Mouse (Mus musculus): ENCODE measurements around the gene Carns1. TPM values are rescaled to one million over a fixed set of nuclear protein-coding genes. Genes with fewer than 3 reads are reported as not detected.

Gene Carns1
- polyA plus RNA-seq, 1 experiment from 2014 or later: 6.0 TPM

DNA sequence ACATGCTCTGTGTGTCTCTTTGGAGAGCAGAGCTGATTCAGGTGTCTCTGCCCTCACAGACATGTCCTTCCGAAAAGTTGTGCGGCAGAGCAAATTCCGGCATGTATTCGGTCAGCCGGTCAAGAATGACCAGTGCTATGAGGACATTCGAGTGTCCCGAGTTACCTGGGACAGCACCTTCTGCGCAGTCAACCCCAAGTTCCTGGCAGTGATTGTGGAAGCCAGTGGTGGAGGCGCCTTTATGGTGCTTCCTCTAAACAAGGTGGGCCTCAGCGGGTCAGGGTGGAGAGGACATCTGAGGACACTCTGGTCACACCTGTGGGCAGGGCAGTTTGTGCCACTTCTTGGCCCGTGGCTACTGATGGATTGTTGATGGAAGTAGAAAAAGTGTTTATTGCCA, 26.0 kb downstream of the Carns1 start:
- Histone ChIP-seq H3K4me3 (replicated peaks; ENCODE audit: low read length) (peak overlapping the region; percentile 80), H3K27ac (no peak overlapping the region), H3K9ac (peak overlapping the region; percentile 87), H3K4me1 (replicated peaks; ENCODE audit: control insufficient read depth, insufficient read depth, low read length) (peaks cover 14% of the 10 kb centered on the region), H3K4me2 (replicated peaks) (peak overlapping the region; percentile 75), H3K27me3 (ENCODE audit: control insufficient read depth, insufficient read depth, low read length) (no peaks in the 10 kb centered on the region), H3K9me3 (ENCODE audit: control insufficient read depth, low read length) (no peaks in the 10 kb centered on the region), H3K36me3 (replicated peaks; ENCODE audit: control insufficient read depth, insufficient read depth) (peaks cover 31% of the 10 kb centered on the region)
- ATAC-seq (ENCODE audit: low FRiP score) (no peak), DNase-seq (ENCODE audit: low spot score) (no peak)
- WGBS: 89% methylated on average over 11 of the region's 11 CpGs

DNA sequence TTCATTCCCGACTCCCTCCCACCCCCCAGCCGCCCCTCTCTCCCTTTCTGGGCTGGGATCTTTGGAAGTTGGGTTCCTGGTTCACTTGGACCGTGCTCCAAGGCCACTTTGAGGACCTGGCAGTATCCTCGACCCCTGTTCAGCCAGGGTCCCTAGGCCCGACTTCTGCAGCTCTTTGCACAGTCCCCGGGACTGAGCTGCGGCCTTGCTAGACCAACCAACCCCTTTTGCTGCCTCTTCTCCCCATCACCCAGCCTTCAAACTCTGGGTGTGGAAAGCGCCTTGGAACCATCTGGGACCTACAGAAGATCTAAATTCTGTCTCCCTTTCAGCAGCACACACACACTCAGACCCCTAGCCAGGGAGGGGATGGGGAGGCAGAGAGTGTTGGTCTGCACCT, 26.5 kb downstream of the Carns1 start:
- 2% methylated on average over 8 of the region's 8 CpGs for WGBS
- DNase-seq (ENCODE audit: low spot score): no peak
- peak overlapping the region; percentile 80 for H3K4me3 ChIP-seq (replicated peaks; ENCODE audit: low read length)
- no peak for ATAC-seq (ENCODE audit: low FRiP score)
- peak overlapping the region; percentile 87 for H3K9ac ChIP-seq
- H3K27me3 ChIP-seq (ENCODE audit: control insufficient read depth, insufficient read depth, low read length): no peaks in the 10 kb centered on the region
- H3K4me2 ChIP-seq (replicated peaks): peak overlapping the region; percentile 75
- peak overlapping the region; percentile 61 for H3K27ac ChIP-seq
- no peaks in the 10 kb centered on the region for H3K9me3 ChIP-seq (ENCODE audit: control insufficient read depth, low read length)
- H3K4me1 ChIP-seq (replicated peaks; ENCODE audit: control insufficient read depth, insufficient read depth, low read length): peaks cover 14% of the 10 kb centered on the region
- peaks cover 28% of the 10 kb centered on the region for H3K36me3 ChIP-seq (replicated peaks; ENCODE audit: control insufficient read depth, insufficient read depth)

DNA sequence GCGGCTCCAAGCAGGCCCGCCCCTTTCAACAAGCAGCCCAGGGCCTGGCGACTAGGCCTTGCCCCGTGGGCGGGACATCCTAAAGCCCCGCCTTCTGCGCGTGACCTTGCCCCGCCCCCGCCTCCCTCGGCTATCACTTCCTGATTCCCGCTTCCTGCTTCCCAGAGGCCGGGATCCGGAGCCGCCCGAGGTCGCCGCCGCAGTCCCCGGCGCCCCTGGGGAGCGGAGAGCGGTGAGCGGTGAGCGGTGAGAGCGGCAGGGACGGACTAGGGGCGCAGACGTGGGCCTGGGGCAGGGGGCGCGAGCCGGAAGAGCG, 26.8 kb downstream of the Carns1 start, which contains the start of gene Coro1b:
Coro1b (plus strand) TSS at position 129 of the 316 bp plus-strand sequence.
- H3K27me3 ChIP-seq (ENCODE audit: control insufficient read depth, insufficient read depth, low read length): no peaks in the 10 kb centered on the region
- peak; percentile 90 for DNase-seq (ENCODE audit: low spot score)
- H3K4me2 ChIP-seq (replicated peaks): peak within 1 kb of the TSS; percentile 75
- no peaks in the 10 kb centered on the region for H3K9me3 ChIP-seq (ENCODE audit: control insufficient read depth, low read length)
- H3K27ac ChIP-seq: peak within 1 kb of the TSS; percentile 61
- peaks cover 24% of the 10 kb centered on the region for H3K36me3 ChIP-seq (replicated peaks; ENCODE audit: control insufficient read depth, insufficient read depth)
- H3K9ac ChIP-seq: peak within 1 kb of the TSS; percentile 87
- peaks cover 14% of the 10 kb centered on the region for H3K4me1 ChIP-seq (replicated peaks; ENCODE audit: control insufficient read depth, insufficient read depth, low read length)
- WGBS: under 1% methylated on average over 30 of the region's 33 CpGs
- ATAC-seq (ENCODE audit: low FRiP score): peak; percentile 92
- H3K4me3 ChIP-seq (replicated peaks; ENCODE audit: low read length): peak within 1 kb of the TSS; percentile 80

DNA sequence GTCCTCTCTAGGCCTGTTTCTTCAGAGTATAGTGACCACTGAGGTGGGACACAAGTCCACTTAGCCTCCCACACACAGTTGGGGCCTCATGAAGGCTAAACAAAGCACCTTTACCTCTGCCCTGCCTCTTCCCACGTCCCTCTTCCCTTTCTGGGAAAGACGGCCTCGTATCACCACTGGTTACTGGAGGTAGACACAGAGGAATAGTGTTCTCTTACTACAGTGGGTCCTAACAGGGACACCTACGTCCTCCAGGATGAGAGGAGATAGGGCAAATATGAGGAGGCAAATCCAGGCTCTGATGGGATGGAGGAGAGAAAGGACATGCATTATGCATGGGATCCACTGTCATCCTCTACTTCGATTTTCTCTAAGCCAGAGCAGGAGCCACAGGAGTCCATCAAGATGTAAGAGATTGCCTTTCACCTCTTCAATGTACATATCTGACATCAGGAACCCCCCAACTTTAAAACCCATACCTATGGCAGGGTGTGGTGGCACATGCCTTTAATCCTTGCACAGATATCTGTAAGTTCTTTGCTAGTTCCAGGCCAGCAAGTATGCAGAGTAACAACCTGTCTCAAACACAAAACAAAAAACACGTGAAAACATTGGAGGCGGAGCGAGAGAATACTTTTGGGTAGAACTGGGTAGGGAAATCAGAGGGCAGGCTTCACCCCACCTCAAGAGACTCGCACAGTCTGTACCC, 27.3 kb downstream of the Carns1 start:
- H3K9ac ChIP-seq: peak overlapping the region; percentile 87
- no peaks in the 10 kb centered on the region for H3K9me3 ChIP-seq (ENCODE audit: control insufficient read depth, low read length)
- H3K27me3 ChIP-seq (ENCODE audit: control insufficient read depth, insufficient read depth, low read length): no peaks in the 10 kb centered on the region
- ATAC-seq (ENCODE audit: low FRiP score): peak; percentile 19
- DNase-seq (ENCODE audit: low spot score): no peak
- H3K36me3 ChIP-seq (replicated peaks; ENCODE audit: control insufficient read depth, insufficient read depth): peaks cover 20% of the 10 kb centered on the region
- peak overlapping the region; percentile 61; the same call in 1 of the 2 replicates for H3K27ac ChIP-seq
- peak overlapping the region; percentile 75 for H3K4me2 ChIP-seq (replicated peaks)
- H3K4me3 ChIP-seq (replicated peaks; ENCODE audit: low read length): peak overlapping the region; percentile 80
- H3K4me1 ChIP-seq (replicated peaks; ENCODE audit: control insufficient read depth, insufficient read depth, low read length): peaks cover 14% of the 10 kb centered on the region
- WGBS: 33% methylated on average over 9 of the region's 9 CpGs

DNA sequence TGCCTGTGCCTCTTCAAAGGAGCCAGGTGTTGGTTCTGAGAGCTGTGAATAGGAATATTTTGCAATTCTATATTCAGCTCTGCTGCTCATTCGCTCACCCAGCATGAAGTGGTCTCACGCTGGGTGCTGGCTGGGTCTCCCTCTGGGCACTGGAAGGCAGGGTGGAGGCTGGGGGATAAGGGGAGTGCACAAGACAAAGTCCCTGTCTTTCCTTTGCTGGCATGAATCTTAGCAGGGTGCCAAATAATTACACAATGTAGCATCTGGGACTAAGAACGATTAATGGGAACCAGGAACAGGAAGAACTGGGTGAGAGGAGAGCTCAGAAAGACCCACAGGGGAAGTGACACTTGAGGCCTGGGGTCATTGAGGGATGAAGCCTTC, 28.3 kb downstream of the Carns1 start:
- DNase-seq (ENCODE audit: low spot score) (no peak), ATAC-seq (ENCODE audit: low FRiP score) (no peak)
- WGBS: 50% methylated on average over 3 of the region's 3 CpGs
- no peaks in the 10 kb centered on the region for H3K9me3 ChIP-seq (ENCODE audit: control insufficient read depth, low read length)
- H3K27me3 ChIP-seq (ENCODE audit: control insufficient read depth, insufficient read depth, low read length): no peaks in the 10 kb centered on the region
- H3K4me3 ChIP-seq (replicated peaks; ENCODE audit: low read length): no peak overlapping the region
- peaks cover 11% of the 10 kb centered on the region for H3K36me3 ChIP-seq (replicated peaks; ENCODE audit: control insufficient read depth, insufficient read depth)
- H3K27ac ChIP-seq: no peak overlapping the region
- peaks cover 14% of the 10 kb centered on the region for H3K4me1 ChIP-seq (replicated peaks; ENCODE audit: control insufficient read depth, insufficient read depth, low read length)
- H3K9ac ChIP-seq: no peak overlapping the region
- no peak overlapping the region for H3K4me2 ChIP-seq (replicated peaks)

- no peak overlapping the region for H3K9ac ChIP-seq
- no peaks in the 10 kb centered on the region for H3K9me3 ChIP-seq (ENCODE audit: control insufficient read depth, low read length)
- no peaks in the 10 kb centered on the region for H3K27me3 ChIP-seq (ENCODE audit: control insufficient read depth, insufficient read depth, low read length)
- 65% methylated on average over 12 of the region's 12 CpGs for WGBS
- no peak for DNase-seq (ENCODE audit: low spot score)
- no peak overlapping the region for H3K27ac ChIP-seq
- no peak overlapping the region for H3K4me2 ChIP-seq (replicated peaks)
- H3K36me3 ChIP-seq (replicated peaks; ENCODE audit: control insufficient read depth, insufficient read depth): peaks cover 8% of the 10 kb centered on the region
- ATAC-seq (ENCODE audit: low FRiP score): no peak
- peaks cover 14% of the 10 kb centered on the region for H3K4me1 ChIP-seq (replicated peaks; ENCODE audit: control insufficient read depth, insufficient read depth, low read length)
- H3K4me3 ChIP-seq (replicated peaks; ENCODE audit: low read length): no peak overlapping the region
Measured at GRCm38 (mm10) chr19:4146366-4147021, 28.8 kb downstream of the Carns1 start.

DNA sequence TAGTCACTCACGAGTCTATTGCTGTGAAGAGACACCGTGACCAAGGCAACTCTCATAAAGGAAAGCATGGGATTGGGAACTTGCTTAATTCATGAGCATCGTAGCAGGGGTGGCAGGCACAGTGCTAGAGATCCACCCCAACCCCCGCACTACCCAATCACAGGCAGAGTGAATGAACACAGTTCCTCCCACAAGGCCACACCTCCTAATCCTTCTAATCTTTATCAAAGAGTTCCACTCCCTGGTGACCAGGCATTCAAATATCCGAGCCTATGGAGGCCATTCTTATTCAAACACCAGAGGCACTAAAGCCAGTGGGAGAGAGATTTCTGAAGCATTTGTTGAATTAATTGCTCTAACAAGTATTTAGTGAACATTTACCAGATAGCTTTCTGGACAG, 29.3 kb downstream of the Carns1 start:
- Histone ChIP-seq H3K4me1 (replicated peaks; ENCODE audit: control insufficient read depth, insufficient read depth, low read length) (peaks cover 14% of the 10 kb centered on the region), H3K9me3 (ENCODE audit: control insufficient read depth, low read length) (no peaks in the 10 kb centered on the region), H3K4me3 (replicated peaks; ENCODE audit: low read length) (no peak overlapping the region), H3K27me3 (ENCODE audit: control insufficient read depth, insufficient read depth, low read length) (no peaks in the 10 kb centered on the region), H3K36me3 (replicated peaks; ENCODE audit: control insufficient read depth, insufficient read depth) (peaks cover 2% of the 10 kb centered on the region), H3K9ac (no peak overlapping the region), H3K27ac (no peak overlapping the region), H3K4me2 (replicated peaks) (no peak overlapping the region)
- ATAC-seq (ENCODE audit: low FRiP score): no peak
- no peak for DNase-seq (ENCODE audit: low spot score)
- 89% methylated on average over 5 of the region's 5 CpGs for WGBS

DNA sequence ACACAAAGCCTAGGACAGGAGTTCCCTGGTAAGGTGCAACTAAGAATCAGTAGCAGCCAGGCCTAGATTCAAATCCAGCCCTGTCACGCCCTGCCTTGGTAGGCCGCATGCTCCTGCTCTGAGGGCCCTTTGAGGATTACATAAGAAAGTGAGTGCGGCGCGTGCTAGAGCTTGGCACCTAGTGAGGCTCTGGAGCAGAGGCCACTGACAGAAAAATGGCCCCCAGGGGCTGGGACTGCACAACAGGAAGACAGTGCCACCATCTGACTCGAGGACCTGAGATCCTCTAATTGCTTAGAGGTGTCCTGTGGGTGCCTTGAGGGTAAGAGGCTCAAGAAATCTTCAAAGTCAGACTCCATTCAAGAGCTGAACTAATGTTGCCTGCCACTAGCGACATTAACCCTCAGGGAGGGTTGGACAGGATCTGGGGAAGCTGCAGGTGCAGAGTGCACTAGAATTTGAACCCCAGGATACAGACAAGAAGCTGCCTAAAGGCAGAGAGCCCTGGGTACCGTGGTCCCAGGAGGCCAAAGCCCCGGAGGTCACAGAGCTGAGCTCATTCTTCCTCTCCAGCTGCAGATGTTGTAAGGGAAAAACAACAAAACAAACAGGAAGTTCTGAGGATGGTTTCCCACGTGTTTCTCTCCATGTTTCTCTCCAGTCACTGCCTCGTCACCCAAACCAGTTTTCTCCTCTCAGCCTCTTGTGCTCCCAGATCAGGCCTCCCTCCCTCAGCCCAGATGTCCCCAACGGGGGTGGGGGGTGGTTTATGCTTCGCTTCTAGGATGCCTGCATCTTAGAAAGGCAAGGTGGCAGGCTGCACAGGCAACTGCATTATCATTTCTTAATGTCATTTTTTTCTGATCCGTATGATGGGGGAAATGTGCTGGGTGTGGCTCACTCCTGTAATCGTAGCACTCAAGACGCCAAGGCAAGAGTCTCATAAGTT, 30.5 kb downstream of the Carns1 start:
- Histone ChIP-seq H3K9me3 (ENCODE audit: control insufficient read depth, low read length) (no peaks in the 10 kb centered on the region), H3K36me3 (replicated peaks; ENCODE audit: control insufficient read depth, insufficient read depth) (no peaks in the 10 kb centered on the region), H3K27me3 (ENCODE audit: control insufficient read depth, insufficient read depth, low read length) (no peaks in the 10 kb centered on the region), H3K27ac (no peak overlapping the region), H3K4me1 (replicated peaks; ENCODE audit: control insufficient read depth, insufficient read depth, low read length) (peaks cover 14% of the 10 kb centered on the region), H3K4me2 (replicated peaks) (no peak overlapping the region), H3K4me3 (replicated peaks; ENCODE audit: low read length) (no peak overlapping the region), H3K9ac (no peak overlapping the region)
- WGBS: 84% methylated on average over 16 of the region's 16 CpGs
- DNase-seq (ENCODE audit: low spot score) (no peak), ATAC-seq (ENCODE audit: low FRiP score) (no peak)

- peaks cover 5% of the 10 kb centered on the region; the same call in 1 of the 2 replicates for H3K4me1 ChIP-seq (replicated peaks; ENCODE audit: control insufficient read depth, insufficient read depth, low read length)
- ATAC-seq (ENCODE audit: low FRiP score): no peak
- no peak within 1 kb of the TSS for H3K9ac ChIP-seq
- no peaks in the 10 kb centered on the region for H3K36me3 ChIP-seq (replicated peaks; ENCODE audit: control insufficient read depth, insufficient read depth)
- H3K9me3 ChIP-seq (ENCODE audit: control insufficient read depth, low read length): no peaks in the 10 kb centered on the region
- no peak within 1 kb of the TSS for H3K27ac ChIP-seq
- no peaks in the 10 kb centered on the region for H3K27me3 ChIP-seq (ENCODE audit: control insufficient read depth, insufficient read depth, low read length)
- no peak for DNase-seq (ENCODE audit: low spot score)
- H3K4me3 ChIP-seq (replicated peaks; ENCODE audit: low read length): no peak within 1 kb of the TSS
- WGBS: 84% methylated on average over 7 of the region's 7 CpGs
- H3K4me2 ChIP-seq (replicated peaks): no peak within 1 kb of the TSS
Measured at GRCm38 (mm10) chr19:4143759-4144268, 31.5 kb downstream of the Carns1 start, which contains the start of gene Cabp4. TSS of gene Cabp4 (minus strand) at chr19:4144033.
